Mouse (Mus musculus) embryonic stem cell, embryonic (primary cell): Measurements from ENCODE around the gene Ppil2.

Experiments used
- CTCF ChIA-PET, 4 experiments: fragments of 300-600 bp in 2 of 4; fragments of 350-600 bp in 2 of 4; sonication (Branson Sonifier 250); formaldehyde crosslinking; loops; one replicate each; lab custom pipeline; 2022; ENCODE audit warnings: inconsistent platforms in 2 of 4; lab: Charles Lee
- POLR2A ChIA-PET, 4 experiments: fragments of 300-600 bp in 2 of 4; fragments of 350-600 bp in 2 of 4; sonication (Branson Sonifier 250); formaldehyde crosslinking; loops; one replicate each; lab custom pipeline; 2022; ENCODE audit warnings: antibody characterized with exemption in 4 of 4, inconsistent platforms in 1 of 4; lab: Charles Lee

Ppil2 gene

DNA sequence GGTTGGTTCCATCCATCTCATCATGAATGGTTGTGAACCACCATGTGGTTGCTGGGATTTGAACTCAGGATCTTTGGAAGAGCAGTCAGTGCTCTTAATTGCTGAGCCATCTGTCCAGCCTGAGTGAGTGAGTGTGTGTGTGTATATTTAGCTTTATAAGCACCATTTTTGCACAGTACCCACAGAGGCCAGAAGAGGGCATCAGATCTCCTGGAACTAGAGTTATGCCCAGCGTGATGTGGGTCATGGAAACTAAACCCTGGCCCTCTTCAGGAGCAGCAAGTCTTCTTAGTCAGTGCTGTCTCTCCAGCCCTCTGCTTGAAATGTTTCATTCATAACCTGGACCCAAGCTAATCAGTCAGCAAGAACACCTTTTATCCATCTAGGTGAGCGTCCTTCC lies 34.8 kb downstream of the Ppil2 start:
- ChIA-PET POLR2A (interaction anchor here in 3 of 4 experiments (0.5 to 7.1 kb wide), 19 partner anchors 9 to 201 kb away, joined by 3 to 62 read pairs (median 5); partner anchors contain the start of genes 2610318N02Rik (in 1 of the 3), Ppil2 (in 1 of the 3) and Sdf2l1 (in 1 of the 3)), CTCF (interaction anchor here (0.5 to 3.1 kb wide), 22 partner anchors 9 to 475 kb away, joined by 3 to 18 read pairs (median 4); partner anchors contain the start of genes Sdf2l1 (in 2 of the 4), 2610318N02Rik (in 1 of the 4) and Tmem191c (in 1 of the 4))

DNA sequence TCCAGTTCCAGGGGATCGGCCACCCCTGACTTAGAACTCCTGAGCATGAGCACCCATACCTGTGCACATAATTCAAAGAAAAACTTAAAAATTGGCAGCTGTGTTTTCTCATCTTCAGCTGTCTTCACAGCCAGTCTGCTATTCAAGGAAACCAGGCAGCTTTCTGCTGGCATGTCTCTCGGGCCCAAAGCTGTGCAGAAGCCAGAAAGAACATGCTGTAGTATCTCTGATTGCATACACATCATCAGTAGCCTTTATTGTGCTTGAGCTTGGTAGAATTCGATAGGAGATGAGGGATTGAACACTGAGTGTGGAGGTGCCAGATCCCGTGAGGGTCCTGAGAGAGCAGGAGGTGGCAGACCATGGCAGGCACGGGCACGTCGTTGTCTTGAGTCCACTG lies 38.1 kb downstream of the Ppil2 start:
- ChIA-PET POLR2A (interaction anchor here in 1 of 4 experiments (1.9 to 2.3 kb wide), 4 partner anchors 12 to 52 kb away, joined by 5 to 15 read pairs (median 6); partner anchors contain the start of gene 2610318N02Rik), CTCF (no interaction called here)

DNA sequence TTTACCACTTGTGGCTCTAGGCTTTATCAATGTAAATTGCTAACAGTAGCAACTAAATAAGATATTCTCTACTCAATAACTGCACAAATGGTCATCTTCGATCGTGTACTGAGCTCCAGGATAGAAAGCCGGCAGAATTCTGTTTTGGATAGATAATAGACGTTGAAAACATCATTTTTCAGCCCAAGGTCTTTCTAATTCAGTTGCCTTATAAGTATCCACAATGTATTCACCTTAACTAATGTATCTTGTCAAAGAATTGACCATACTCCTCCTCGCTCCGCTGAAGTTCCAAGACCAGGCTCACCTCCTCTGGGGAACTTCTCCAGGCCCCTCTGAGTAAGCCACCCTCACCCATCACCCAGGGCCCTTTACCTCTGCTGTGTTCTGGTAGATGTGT lies 40.3 kb downstream of the Ppil2 start:
- ChIA-PET POLR2A (interaction anchor here in 2 of 4 experiments (0.6 to 3.6 kb wide), 13 partner anchors 7 to 352 kb away, joined by 3 to 23 read pairs (median 4); no protein-coding TSS in a partner anchor), CTCF (interaction anchor here in 1 of 4 experiments (1.2 to 1.7 kb wide), 5 partner anchors 11 to 216 kb away, joined by 3 to 4 read pairs (median 4); partner anchors contain the start of gene Ydjc)

- ChIA-PET CTCF (interaction anchor here (0.6 to 1.7 kb wide), 19 partner anchors 9 to 215 kb away, joined by 3 to 7 read pairs (median 4); partner anchors contain the start of genes 2610318N02Rik (in 1 of the 4) and Ydjc (in 1 of the 4)), POLR2A (interaction anchor here in 3 of 4 experiments (0.6 to 3.6 kb wide), 31 partner anchors 8 to 1019 kb away, joined by 3 to 23 read pairs (median 4); partner anchors contain the start of genes Ppm1f (in 1 of the 3) and Sdf2l1 (in 1 of the 3))
Observed at GRCm38 (mm10) chr16:17069511-17070443, 41.3 kb downstream of the Ppil2 start, which contains the start of gene Ypel1. TSS of gene Ypel1 (plus strand) at chr16:17069696.

GRCm38 (mm10) chr16:17067552-17067951 lies 43.5 kb downstream of the Ppil2 start:
- CTCF ChIA-PET: no interaction called here
- POLR2A ChIA-PET: interaction anchor here in 2 of 4 experiments (1.2 to 3.6 kb wide), 2 partner anchors 13 to 18 kb away, joined by 4 to 23 read pairs; no protein-coding TSS in a partner anchor

- CTCF ChIA-PET: no interaction called here
Observed at GRCm38 (mm10) chr16:17062338-17062737, 48.7 kb downstream of the Ppil2 start.

GRCm38 (mm10) chr16:17055584-17055983 lies 55.5 kb downstream of the Ppil2 start:
- ChIA-PET POLR2A (interaction anchor here in 2 of 4 experiments (1.0 to 3.2 kb wide), 6 partner anchors 10 to 24 kb away, joined by 4 to 16 read pairs (median 4); partner anchors contain the start of gene Ypel1 (in 1 of the 2)), CTCF (interaction anchor here in 2 of 4 experiments (0.6 to 1.7 kb wide), 2 partner anchors 14 to 952 kb away, joined by 3 to 4 read pairs; partner anchors contain the start of gene Ypel1 (in 1 of the 2))

More at GRCm38 (mm10) chr16:17062338-17062737, 48.7 kb downstream of the Ppil2 start:
- POLR2A ChIA-PET: interaction anchor here in 2 of 4 experiments (0.8 to 3.5 kb wide), 8 partner anchors 8 to 59 kb away, joined by 3 to 15 read pairs (median 6); partner anchors contain the start of gene Ypel1 (in 1 of the 2)

DNA sequence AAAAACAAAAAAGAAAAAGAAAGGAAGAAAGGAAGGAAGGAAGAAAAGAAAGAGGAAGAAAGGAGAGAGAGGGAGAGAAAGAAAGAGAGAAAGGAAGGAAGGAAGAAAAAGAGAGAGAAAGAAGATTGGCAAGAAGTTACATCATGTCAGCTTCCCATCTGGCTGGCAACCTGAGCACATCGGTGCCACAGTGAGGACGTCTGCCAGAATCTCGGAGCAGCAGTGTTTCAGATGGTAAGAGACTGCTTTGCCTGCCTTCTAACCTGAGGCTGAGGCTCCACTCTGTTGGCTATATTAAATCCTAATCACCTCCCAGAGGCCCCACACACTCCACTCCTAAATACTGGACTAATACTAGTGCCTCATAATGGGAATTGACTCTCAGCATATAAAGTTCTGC lies 57.2 kb downstream of the Ppil2 start:
- ChIA-PET POLR2A (interaction anchor here in 2 of 4 experiments (1.4 to 3.2 kb wide), 5 partner anchors 9 to 37 kb away, joined by 3 to 16 read pairs (median 8); partner anchors contain the start of gene Ypel1 (in 1 of the 2)), CTCF (interaction anchor here in 1 of 4 experiments (0.6 kb wide), 1 partner anchor 106 kb away, joined by 4 read pairs; no protein-coding TSS in a partner anchor)

DNA sequence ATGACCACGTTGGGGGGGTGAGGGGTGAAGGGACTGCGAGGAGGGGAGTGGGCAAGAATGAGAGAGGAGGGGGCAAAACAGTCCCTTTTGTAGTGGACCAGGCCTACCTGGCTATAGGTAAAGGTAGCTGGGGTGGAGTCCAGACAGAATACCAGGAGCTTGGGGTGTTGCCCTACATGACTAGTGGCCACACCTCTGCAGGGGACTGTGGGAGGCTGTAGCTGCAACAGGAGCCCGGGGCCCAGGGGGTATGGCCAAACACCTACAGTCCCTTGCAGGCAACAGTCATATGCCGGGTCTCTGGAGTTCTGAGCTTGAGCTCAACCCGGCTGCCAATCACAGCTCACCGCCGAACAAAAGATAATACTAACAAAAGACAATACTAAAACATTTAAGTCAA lies 59.0 kb downstream of the Ppil2 start:
- POLR2A ChIA-PET: interaction anchor here (0.5 to 3.9 kb wide), 32 partner anchors 8 to 905 kb away, joined by 3 to 15 read pairs (median 4); partner anchors contain the start of genes Ypel1 (in 2 of the 4), Ppil2 (in 1 of the 4) and Ppm1f (in 1 of the 4)
- CTCF ChIA-PET: interaction anchor here in 3 of 4 experiments (0.6 to 1.2 kb wide), 8 partner anchors 14 to 436 kb away, joined by 3 to 8 read pairs (median 3); partner anchors contain the start of genes 2610318N02Rik (in 1 of the 3) and Ypel1 (in 1 of the 3)

- ChIA-PET CTCF (interaction anchor here in 1 of 4 experiments (0.6 kb wide), 3 partner anchors 11 to 1161 kb away, joined by 3 to 6 read pairs (median 4); no protein-coding TSS in a partner anchor), POLR2A (interaction anchor here (0.6 to 3.9 kb wide), 8 partner anchors 8 to 566 kb away, joined by 3 to 14 read pairs (median 4); no protein-coding TSS in a partner anchor)
Observed at GRCm38 (mm10) chr16:17049886-17050285, 61.2 kb downstream of the Ppil2 start.

DNA sequence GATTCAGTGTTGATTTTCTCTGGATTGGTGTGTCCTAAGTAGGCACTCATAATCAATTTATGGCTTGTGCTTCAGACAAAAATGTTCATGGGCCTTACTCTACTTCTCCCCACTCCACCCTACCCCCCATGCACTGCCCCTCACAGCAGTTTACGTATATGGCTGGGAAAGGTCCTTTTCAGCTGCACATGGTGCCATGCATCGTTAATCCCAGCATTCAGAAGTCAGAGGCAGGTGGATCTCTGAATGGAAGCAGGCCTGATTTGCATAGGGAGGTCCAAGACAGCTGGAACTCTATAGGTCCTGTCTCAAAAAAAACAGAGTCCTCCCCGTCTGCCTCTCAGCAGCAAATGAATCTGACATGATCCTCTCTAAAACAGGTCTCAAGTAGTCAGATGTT lies 65.8 kb downstream of the Ppil2 start:
- ChIA-PET CTCF (interaction anchor here in 1 of 4 experiments (0.7 kb wide), 1 partner anchor 734 kb away, joined by 4 read pairs; no protein-coding TSS in a partner anchor), POLR2A (interaction anchor here in 2 of 4 experiments (0.7 to 2.7 kb wide), 12 partner anchors 9 to 210 kb away, joined by 3 to 8 read pairs (median 4); no protein-coding TSS in a partner anchor)

DNA sequence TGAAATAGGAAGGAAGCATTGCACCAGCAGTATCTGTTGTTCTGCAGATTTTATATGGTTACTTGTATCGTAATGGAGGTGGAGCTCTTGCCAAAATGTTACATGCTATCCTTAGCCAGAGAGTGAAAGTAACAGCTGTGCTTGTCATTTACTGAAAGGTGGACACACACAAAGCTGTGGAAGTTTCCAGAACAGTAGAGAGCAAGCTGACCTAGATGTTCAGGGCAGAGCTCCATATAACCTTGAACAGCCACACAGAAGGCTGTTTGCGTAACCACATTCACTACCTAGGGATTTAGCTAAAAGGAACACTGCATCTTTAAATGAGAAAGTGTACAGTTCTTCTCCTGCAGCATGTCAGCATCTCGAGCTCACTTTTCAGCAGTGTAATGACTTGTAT lies 66.7 kb downstream of the Ppil2 start:
- POLR2A ChIA-PET: interaction anchor here in 3 of 4 experiments (0.8 to 2.9 kb wide), 12 partner anchors 9 to 84 kb away, joined by 3 to 11 read pairs (median 4); partner anchors contain the start of gene Ypel1 (in 1 of the 3)

GRCm38 (mm10) chr16:17041417-17041816 lies 69.6 kb downstream of the Ppil2 start:
- POLR2A ChIA-PET: interaction anchor here in 2 of 4 experiments (0.8 to 7.8 kb wide), 9 partner anchors 9 to 59 kb away, joined by 3 to 49 read pairs (median 6); partner anchors contain the start of gene Ypel1 (in 1 of the 2)
- CTCF ChIA-PET: interaction anchor here in 1 of 4 experiments (0.6 kb wide), 1 partner anchor 185 kb away, joined by 8 read pairs; no protein-coding TSS in a partner anchor

More for the DNA sequence above, 66.7 kb downstream of the Ppil2 start:
- CTCF ChIA-PET: interaction anchor here in 1 of 4 experiments (1.4 kb wide), 1 partner anchor 448 kb away, joined by 3 read pairs; no protein-coding TSS in a partner anchor

DNA sequence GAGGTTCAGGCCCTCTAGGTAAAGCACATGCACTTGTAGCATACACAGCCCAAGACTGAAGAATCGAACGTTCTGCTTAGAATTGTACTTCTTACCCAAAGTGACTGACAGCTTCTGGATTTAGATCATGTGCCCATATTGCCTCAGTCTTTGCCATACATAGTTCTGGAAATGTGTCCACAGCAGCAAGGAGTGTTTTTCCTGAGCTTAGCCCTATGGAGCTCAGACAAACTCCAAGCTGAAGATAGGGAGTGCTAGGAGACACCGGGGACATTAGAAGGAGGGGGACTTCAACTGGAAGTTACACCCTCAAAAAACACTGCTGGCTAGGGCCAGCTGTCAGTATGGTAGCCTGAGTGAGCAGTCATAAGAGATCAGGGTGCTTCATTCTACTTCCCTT lies 70.3 kb downstream of the Ppil2 start:
- ChIA-PET CTCF (no interaction called here), POLR2A (interaction anchor here in 2 of 4 experiments (1.0 to 7.8 kb wide), 8 partner anchors 10 to 58 kb away, joined by 3 to 49 read pairs (median 8); partner anchors contain the start of gene Ypel1 (in 1 of the 2))
